Mouse (Mus musculus): ENCODE data around the gene 2210011C24Rik. TPM values are rescaled to one million over a fixed set of nuclear protein-coding genes. Genes with fewer than 3 reads are reported as not detected.
A peak's percentile ranks its signal among the peaks of the same experiment; 100 is the strongest.

The 2210011C24Rik gene
- total RNA-seq (2022): 1 to 10 TPM in 3 of 4 experiments, under 1 TPM in 1; 0.37 to 2.6 (median 1.5) TPM

- DNase-seq (ENCODE audit: low spot score in 2 of 2): no peak
Measured at GRCm38 (mm10) chr8:84011705-84012498, at the start of gene 2210011C24Rik. 2210011C24Rik (minus strand) TSS chr8:84012171.

DNA sequence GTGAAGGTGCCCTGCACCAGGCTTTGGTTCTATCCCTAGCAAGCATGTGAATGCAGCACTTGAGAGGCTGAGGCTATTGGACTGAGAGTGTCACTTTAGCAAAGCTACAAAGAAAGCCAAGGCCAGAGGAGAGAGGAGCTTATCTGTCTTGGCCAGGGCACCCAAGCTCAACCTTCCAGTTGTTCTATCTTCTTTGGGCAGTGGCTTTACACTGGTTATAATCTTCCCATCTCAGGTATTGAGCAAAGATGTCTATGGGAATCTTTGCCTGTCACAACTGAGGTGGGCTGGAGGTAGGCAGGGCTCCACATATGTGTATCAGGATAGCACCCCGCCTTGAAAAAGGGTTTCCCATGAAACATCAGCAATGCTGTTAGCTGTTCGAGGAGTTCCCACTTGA lies 48.3 kb upstream of the 2210011C24Rik start:
- DNase-seq (ENCODE audit: low spot score in 2 of 2): no peak

DNA sequence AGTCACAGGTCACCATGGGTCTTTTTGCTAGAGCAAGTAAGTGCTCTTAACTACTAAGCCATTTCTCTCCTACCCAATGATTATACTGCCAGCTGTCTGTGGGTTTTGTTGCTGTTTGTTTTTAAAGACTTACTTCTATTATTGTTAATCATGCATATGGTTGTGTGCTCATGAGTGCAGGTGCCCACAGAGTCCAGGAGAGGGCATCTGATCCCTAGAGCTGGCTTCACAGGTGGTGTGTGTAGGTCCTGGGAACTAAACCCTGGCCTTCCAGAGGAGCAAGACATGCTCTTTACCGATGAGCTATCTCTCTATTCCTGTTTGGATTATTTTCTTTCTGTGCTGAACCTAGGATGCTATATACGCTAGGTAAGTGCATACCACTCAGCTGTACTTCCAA lies 47.3 kb upstream of the 2210011C24Rik start:
- no peak for DNase-seq (ENCODE audit: low spot score in 2 of 2)

- DNase-seq (ENCODE audit: low spot score in 2 of 2): no peak
Measured at GRCm38 (mm10) chr8:84057827-84058226, 45.9 kb upstream of the 2210011C24Rik start.

DNA sequence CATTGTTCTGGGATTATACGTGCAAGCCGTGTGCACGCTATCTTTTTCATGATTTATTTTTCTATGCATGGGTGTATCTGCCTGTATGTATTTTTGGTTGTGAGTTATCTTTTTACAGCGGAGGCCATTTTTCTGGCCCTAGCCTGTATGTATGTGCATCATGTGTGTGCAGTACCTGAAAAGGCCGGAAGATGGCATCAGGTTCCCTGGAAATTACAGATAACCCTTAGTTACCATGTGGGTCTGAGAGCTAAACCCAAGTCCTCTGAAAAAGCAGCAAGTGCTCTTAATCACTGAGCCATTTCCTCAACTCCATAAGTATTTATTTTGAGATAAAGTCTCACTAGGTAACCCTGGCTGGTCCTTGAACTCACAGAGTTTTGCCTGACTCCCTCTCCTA lies 41.3 kb upstream of the 2210011C24Rik start:
- no peak for DNase-seq (ENCODE audit: low spot score in 2 of 2)

GRCm38 (mm10) chr8:84052746-84053145 lies 40.8 kb upstream of the 2210011C24Rik start:
- DNase-seq (ENCODE audit: low spot score in 2 of 2): no peak

DNA sequence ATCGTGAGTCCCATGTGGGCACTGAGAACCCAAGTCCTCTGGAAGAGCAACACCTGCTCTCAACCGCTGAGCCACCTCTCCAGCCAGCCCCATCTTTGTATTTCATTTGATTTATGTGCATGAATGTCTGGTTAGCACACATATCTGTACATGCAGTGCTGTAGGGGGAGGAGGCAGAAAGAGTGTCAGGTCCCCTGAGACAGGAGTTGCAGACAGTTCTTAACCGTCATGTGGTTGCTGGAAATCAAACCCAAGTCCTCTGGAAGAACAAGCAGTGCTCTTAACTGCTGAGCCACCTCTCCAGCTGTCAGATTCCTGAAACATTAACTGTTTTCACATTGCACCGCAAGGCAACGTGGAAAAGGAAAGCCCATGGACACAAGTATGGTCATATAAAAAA lies 36.2 kb upstream of the 2210011C24Rik start:
- no peak for DNase-seq (ENCODE audit: low spot score in 2 of 2)

DNA sequence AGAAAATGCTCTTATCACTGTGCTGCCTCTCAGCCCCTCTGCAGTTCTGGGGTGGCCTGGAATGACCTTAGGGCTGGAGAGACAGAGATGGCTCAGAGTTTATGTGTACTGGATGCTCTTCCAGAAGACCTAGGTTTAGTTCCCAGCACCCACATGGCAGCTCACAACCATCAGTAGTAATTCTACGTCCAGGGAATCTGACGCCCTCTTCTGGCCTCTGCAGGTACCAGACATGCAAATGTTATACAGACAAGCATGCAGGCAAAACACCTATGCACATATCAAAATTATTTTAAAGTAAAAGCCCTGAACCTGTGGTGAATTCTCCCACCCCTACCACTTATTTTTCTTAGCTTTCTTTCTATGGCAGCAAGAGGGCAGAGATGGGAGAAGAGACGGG lies 34.5 kb upstream of the 2210011C24Rik start:
- DNase-seq (ENCODE audit: low spot score in 2 of 2): no peak

- no peak for DNase-seq (ENCODE audit: low spot score in 2 of 2)
Measured at GRCm38 (mm10) chr8:84044900-84045299, 32.9 kb upstream of the 2210011C24Rik start, which contains the start of gene Rln3. Rln3 (minus strand) TSS chr8:84045000.

DNA sequence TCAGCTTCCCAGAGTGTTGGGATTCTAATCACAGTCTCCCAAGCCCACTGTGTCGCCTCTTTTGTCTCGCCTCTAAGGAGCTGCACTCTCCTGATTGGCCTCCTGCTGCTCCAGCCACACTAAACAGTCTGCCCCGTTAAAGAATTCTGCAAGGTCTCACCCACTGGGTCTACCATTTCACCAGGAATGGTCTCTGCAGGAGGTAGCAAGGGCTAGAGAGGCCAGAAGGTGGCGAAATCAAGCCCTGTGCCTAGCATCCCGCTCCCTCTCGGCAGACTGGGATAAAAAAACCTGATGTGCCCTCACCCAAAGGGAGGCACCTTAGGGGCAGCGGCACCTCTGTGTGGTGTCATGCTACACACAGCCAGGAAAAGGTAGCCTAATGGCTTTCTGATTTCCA lies 32.1 kb upstream of the 2210011C24Rik start:
- no peak for DNase-seq (ENCODE audit: low spot score in 2 of 2)

- DNase-seq (ENCODE audit: low spot score in 2 of 2): no peak
Measured at GRCm38 (mm10) chr8:84042948-84043342, 31.0 kb upstream of the 2210011C24Rik start.

DNA sequence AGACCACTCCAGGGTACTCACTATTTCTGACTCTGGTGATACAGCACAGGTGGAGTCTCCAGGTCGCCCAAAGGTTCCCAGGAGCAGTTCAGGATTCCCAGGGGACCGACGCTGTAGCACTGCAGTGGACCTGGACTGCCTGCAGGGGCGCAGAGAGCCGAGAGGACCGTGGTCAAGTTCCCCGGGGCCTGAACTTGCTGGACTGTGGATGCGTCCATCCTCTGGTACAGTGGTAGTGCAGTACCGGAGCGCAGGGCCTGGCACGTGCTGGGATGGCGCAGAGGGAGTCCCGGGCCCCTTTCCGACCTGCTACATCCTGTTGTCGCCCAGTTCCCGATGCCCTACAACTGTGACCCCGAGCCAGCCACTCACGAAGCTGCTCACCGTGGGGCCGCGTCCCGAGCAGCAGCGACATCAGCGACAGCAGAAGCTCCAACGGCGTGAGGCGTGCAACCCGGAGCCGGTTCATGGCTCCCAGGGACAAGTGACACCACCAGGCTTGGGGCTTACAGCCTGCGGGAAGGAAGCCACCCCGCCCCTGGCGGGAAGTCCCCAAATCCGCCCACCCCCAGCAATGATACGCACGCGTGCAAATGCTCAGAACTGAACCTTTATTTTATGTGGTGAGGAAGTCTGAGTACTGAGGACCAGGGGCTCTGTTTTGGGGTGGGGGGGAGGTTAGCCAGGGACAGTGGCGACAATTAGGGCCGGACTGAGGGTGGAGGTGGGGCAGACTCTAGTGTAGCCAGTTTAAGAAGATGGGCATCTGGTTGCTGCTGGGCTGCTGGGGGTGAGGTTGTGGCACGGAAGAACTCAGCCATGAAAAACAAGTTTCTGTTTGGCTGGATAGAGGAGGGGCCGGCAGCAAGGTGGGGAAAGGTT lies 30.3 kb upstream of the 2210011C24Rik start, which contains the start of gene Il27ra:
TSS of gene Il27ra (minus strand) at position 524 of the 882 bp plus-strand sequence.
- no peak for DNase-seq (ENCODE audit: low spot score in 2 of 2)

GRCm38 (mm10) chr8:84039050-84039449 lies 27.1 kb upstream of the 2210011C24Rik start:
- peak in 1 of 2 experiments; percentile 53 for DNase-seq (ENCODE audit: low spot score in 2 of 2)

GRCm38 (mm10) chr8:84038015-84038414 lies 26.0 kb upstream of the 2210011C24Rik start:
- DNase-seq (ENCODE audit: low spot score in 2 of 2): no peak

GRCm38 (mm10) chr8:84032777-84033176 lies 20.8 kb upstream of the 2210011C24Rik start:
- DNase-seq (ENCODE audit: low spot score in 2 of 2): no peak

- no peak for DNase-seq (ENCODE audit: low spot score in 2 of 2)
Measured at GRCm38 (mm10) chr8:84029272-84029671, 17.3 kb upstream of the 2210011C24Rik start.

DNA sequence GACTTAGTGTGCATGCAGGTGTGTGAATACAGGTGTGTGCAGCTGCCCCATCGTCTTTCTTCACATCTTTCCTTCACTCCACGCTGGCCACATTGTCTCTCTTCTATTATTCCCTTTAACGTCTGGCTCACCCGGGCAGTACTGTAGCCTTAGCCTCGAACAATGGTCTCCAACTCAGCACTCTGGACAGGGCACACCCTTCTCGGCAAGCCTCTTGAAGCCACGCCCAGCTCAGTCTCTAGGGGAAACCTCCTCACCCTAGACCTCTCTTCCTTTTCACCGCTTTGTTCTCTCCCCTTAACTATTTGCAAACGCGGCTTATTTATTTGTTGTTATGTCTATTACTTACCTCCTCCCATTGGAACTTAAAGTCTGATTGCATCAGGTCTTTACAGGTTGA lies 15.5 kb upstream of the 2210011C24Rik start:
- DNase-seq (ENCODE audit: low spot score in 2 of 2): no peak

GRCm38 (mm10) chr8:84025863-84026262 lies 13.9 kb upstream of the 2210011C24Rik start:
- no peak for DNase-seq (ENCODE audit: low spot score in 2 of 2)

GRCm38 (mm10) chr8:84024171-84024570 lies 12.2 kb upstream of the 2210011C24Rik start:
- no peak for DNase-seq (ENCODE audit: low spot score in 2 of 2)

GRCm38 (mm10) chr8:84023631-84024030 lies 11.7 kb upstream of the 2210011C24Rik start:
- DNase-seq (ENCODE audit: low spot score in 2 of 2): no peak

- DNase-seq (ENCODE audit: low spot score in 2 of 2): no peak
Measured at GRCm38 (mm10) chr8:84023085-84023484, 11.1 kb upstream of the 2210011C24Rik start.

- no peak for DNase-seq (ENCODE audit: low spot score in 2 of 2)
Measured at GRCm38 (mm10) chr8:84021569-84021968, 9.6 kb upstream of the 2210011C24Rik start.
